Mouse (Mus musculus): ENCODE measurements at regions not wholly inside any gene's neighbourhood (a gene's known extent, or its start where the extent isn't known, plus 50 kb on each side); places are given as distances from the start of the nearest gene placed in this dataset.

DNA sequence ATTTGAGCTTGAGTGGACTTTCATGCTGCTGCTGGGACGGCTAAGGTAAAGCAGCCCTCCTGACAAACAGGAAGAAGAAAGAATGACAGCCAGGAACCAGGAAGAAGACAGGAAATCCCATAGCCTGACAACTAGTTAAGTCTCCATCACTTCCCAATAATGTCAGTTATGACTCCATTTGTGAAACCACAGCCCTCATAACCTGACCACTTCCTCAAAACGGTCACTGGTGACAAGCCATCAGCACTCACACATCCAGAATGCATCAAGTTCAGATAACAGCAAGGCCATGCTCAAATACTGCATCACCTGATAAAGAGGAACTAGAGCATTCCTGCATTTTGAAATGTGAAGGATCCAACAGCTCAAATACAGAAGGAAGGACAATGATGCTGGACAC, 288.3 kb downstream of the Zfp706 start:
- TF ChIP-seq ZC3H11A (IDR thresholded peaks at IDR 0.05; ENCODE audit: borderline replicate concordance, low read depth, low read length) (no peak), ZNF384 (IDR thresholded peaks at IDR 0.05; ENCODE audit: low read depth, low read length) (no peak), HCFC1 (IDR thresholded peaks at IDR 0.05; ENCODE audit: borderline replicate concordance, insufficient read depth, low read length) (no peak), MAFK (IDR thresholded peaks at IDR 0.05; ENCODE audit: insufficient read depth, low read depth, low read length) (no peak), CHD2 (IDR thresholded peaks at IDR 0.05; ENCODE audit: low read depth, low read length) (no peak)

Data from ES-E14 (cell line).